Mouse (Mus musculus) liver, embryonic 13.5 days (tissue): ENCODE data around the gene Plxdc1. TPM values are rescaled to one million over a fixed set of nuclear protein-coding genes. Genes with fewer than 3 reads are reported as not detected.

Experiments used
- ATAC-seq: fragments of 200-750 bp; cut with Nextera tagmentation; 2 replicates; pipeline ENCODE4 v1.8.0; 2017; ENCODE audit warnings: low read depth, mild to moderate bottlenecking, moderate number of reproducible peaks, moderate library complexity
- DNase-seq: peaks from one replicate; pipeline ENCODE4 v3.0.0; 2022
- H3K27ac ChIP-seq: fragments of 300-500 bp; sonication (generic); 2 replicates; pipeline ENCODE4 v1.5.1; 2015; ENCODE audit warnings: moderate library complexity, mild to moderate bottlenecking, inconsistent platforms
- H3K27me3 ChIP-seq: fragments of 300-500 bp; sonication (generic); 2 replicates; pipeline ENCODE4 v1.6.1; 2015; ENCODE audit warnings: mild to moderate bottlenecking, inconsistent platforms
- H3K36me3 ChIP-seq: fragments of 300-500 bp; sonication (generic); 2 replicates; pipeline ENCODE4 v1.6.1; 2015; ENCODE audit warnings: mild to moderate bottlenecking, inconsistent platforms
- H3K4me1 ChIP-seq: fragments of 300-500 bp; sonication (generic); replicated peaks from 2 replicates; pipeline ENCODE4 v1.6.1; 2015; ENCODE audit warnings: inconsistent platforms
- H3K4me2 ChIP-seq: fragments of 300-500 bp; sonication (generic); 2 replicates; pipeline ENCODE4 v1.6.1; 2015; ENCODE audit warnings: inconsistent platforms, mild to moderate bottlenecking, moderate library complexity
- H3K4me3 ChIP-seq: fragments of 300-500 bp; sonication (generic); replicated peaks from 2 replicates; pipeline ENCODE4 v1.5.1; 2015; ENCODE audit warnings: mild to moderate bottlenecking, inconsistent platforms
- H3K9ac ChIP-seq: fragments of 300-500 bp; sonication (generic); 2 replicates; pipeline ENCODE4 v1.6.1; 2015; ENCODE audit warnings: mild to moderate bottlenecking, inconsistent platforms
- H3K9me3 ChIP-seq: fragments of 300-500 bp; sonication (generic); replicated peaks from 2 replicates; pipeline ENCODE4 v1.6.1; 2016; ENCODE audit warnings: inconsistent platforms
- WGBS: fragments of 180-500 bp; shearing (Covaris S2); methylation state at CpG from one replicate; pipeline ENCODE4 v1.1.7; 2015; ENCODE audit not compliant: insufficient replicate concordance; 5-methylcytosine and 5-hydroxymethylcytosine counted together
- polyA plus RNA-seq: library from polyadenylated mRNA; unstranded; fragments of >200 nt; fragmentation: Nextera tagmentation; extraction: Ambion mirVana; gene quantifications from 2 replicates; pipeline ENCODE4 v1.2.1, GENCODE M21; 2015

Gene Plxdc1
- polyA plus RNA-seq, 1 experiment from 2014 or later = 0.58 TPM

- Histone ChIP-seq H3K36me3 (no peaks in the 10 kb centered on the region), H3K27ac (no peak overlapping the region), H3K4me1 (peaks cover 73% of the 10 kb centered on the region), H3K9me3 (no peaks in the 10 kb centered on the region), H3K4me2 (no peak overlapping the region), H3K27me3 (peaks cover 72% of the 10 kb centered on the region), H3K9ac (no peak overlapping the region), H3K4me3 (no peak overlapping the region)
- WGBS = 20% methylated on average over 7 of the region's 7 CpGs
- ATAC-seq = no peak
- no peak for DNase-seq
Observed at GRCm38 (mm10) chr11:97998898-97999608, 12.8 kb upstream of the Plxdc1 start.

- H3K9me3 ChIP-seq = no peaks in the 10 kb centered on the region
- ATAC-seq (no peak), DNase-seq (no peak)
- 69% methylated on average over 11 of the region's 11 CpGs for WGBS
- H3K27me3 ChIP-seq = peaks cover 63% of the 10 kb centered on the region
- H3K4me2 ChIP-seq = no peak overlapping the region
- H3K27ac ChIP-seq = peak overlapping the region; percentile 47; the same call in 1 of the 2 replicates
- H3K36me3 ChIP-seq = no peaks in the 10 kb centered on the region
- H3K9ac ChIP-seq = no peak overlapping the region
- no peak overlapping the region for H3K4me3 ChIP-seq
- peaks cover 71% of the 10 kb centered on the region for H3K4me1 ChIP-seq
Observed at GRCm38 (mm10) chr11:97998074-97998793, 12.0 kb upstream of the Plxdc1 start.

DNA sequence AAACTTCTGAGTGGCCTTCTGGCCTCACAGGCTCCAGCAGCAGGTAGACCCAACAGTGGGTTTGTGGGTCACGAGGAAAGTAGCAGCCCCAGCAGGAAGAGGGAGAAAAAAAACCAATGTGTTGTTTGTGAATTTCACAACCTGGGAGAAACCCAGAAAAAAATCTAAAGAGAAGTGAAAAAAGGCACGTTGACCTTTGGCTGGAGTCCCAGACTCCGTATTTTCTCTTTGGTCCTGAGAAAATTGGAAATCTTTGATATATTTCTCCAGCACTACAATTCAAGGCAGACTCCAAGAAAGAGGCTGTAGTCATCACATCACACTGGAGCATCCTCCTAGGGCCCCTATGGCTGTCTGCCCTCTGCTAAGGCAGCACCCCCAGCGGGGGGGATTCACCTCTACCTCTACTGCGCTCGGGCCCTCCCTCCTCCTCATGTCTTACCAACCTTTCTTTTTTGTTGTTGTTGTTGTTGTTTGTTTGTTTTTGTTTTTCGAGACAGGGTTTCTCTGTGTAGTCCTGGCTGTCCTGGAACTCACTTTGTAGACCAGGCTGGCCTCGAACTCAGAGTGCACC lies 11.2 kb upstream of the Plxdc1 start:
- ATAC-seq = no peak
- no peaks in the 10 kb centered on the region for H3K36me3 ChIP-seq
- 58% methylated on average over 8 of the region's 8 CpGs for WGBS
- peaks cover 58% of the 10 kb centered on the region for H3K27me3 ChIP-seq
- no peak overlapping the region for H3K4me3 ChIP-seq
- H3K9me3 ChIP-seq = no peaks in the 10 kb centered on the region
- no peak overlapping the region for H3K4me2 ChIP-seq
- DNase-seq = no peak
- H3K27ac ChIP-seq = peak overlapping the region; percentile 47; the same call in 1 of the 2 replicates
- no peak overlapping the region for H3K9ac ChIP-seq
- H3K4me1 ChIP-seq = peaks cover 64% of the 10 kb centered on the region

- Histone ChIP-seq H3K9ac (no peak overlapping the region), H3K27me3 (peaks cover 50% of the 10 kb centered on the region), H3K4me2 (no peak overlapping the region), H3K4me1 (peaks cover 59% of the 10 kb centered on the region), H3K4me3 (no peak overlapping the region), H3K36me3 (no peaks in the 10 kb centered on the region), H3K27ac (0 out of 2 replicates have a peak overlapping the region, but pooled peaks have one; percentile 47), H3K9me3 (no peaks in the 10 kb centered on the region)
- DNase-seq (no peak), ATAC-seq (no peak)
- WGBS = 48% methylated on average over 1 of the region's 1 CpGs
Observed at GRCm38 (mm10) chr11:97996691-97997090, 10.4 kb upstream of the Plxdc1 start.

GRCm38 (mm10) chr11:97995564-97996288 lies 9.5 kb upstream of the Plxdc1 start, which contains the start of gene Arl5c:
TSS of gene Arl5c (minus strand) at chr11:97996181.
- ATAC-seq = peak; percentile 41; the same call in 1 of the 2 replicates
- H3K27ac ChIP-seq = peak within 1 kb of the TSS; percentile 47; the same call in 1 of the 2 replicates
- H3K4me3 ChIP-seq = peak within 1 kb of the TSS; percentile 46
- peak within 1 kb of the TSS; percentile 49 for H3K9ac ChIP-seq
- H3K4me2 ChIP-seq = peak within 1 kb of the TSS; percentile 67
- WGBS = 1% methylated on average over 26 of the region's 26 CpGs
- no peaks in the 10 kb centered on the region for H3K9me3 ChIP-seq
- peaks cover 40% of the 10 kb centered on the region for H3K27me3 ChIP-seq
- peaks cover 57% of the 10 kb centered on the region for H3K4me1 ChIP-seq
- H3K36me3 ChIP-seq = no peaks in the 10 kb centered on the region
- DNase-seq = peak; percentile 27

DNA sequence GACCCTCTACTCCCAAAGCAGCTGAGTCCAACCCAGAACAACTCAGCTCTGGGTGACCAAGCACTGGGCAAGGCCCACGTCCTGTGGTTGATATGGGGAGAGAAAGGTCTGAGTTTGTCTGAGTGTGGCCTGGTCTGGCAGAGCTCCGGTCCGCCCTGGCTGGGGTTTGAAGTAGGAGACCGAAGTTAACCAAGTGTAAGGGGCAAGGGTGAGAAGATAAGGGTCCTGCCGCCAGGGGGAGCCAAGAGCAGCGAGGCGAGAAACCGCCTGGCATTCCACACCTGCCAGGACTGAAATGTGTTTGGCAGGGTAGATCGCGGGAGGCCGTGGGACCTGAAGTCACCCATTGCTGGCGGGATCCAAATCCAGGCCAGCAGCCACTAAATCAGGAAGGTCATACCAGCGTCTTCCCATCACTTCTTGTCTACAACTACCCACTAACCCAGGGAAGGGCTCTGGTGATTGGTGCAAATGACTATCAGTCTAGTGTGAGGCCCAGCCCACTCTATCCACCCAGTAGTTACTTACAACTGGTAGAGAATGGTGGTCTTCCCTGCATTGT lies 8.4 kb upstream of the Plxdc1 start:
- H3K9me3 ChIP-seq = no peaks in the 10 kb centered on the region
- 1% methylated on average over 13 of the region's 13 CpGs for WGBS
- peak; percentile 70 for DNase-seq
- H3K27ac ChIP-seq = no peak overlapping the region
- H3K9ac ChIP-seq = peak overlapping the region; percentile 49
- peaks cover 35% of the 10 kb centered on the region for H3K27me3 ChIP-seq
- H3K4me3 ChIP-seq = peak overlapping the region; percentile 46
- peak overlapping the region; percentile 67 for H3K4me2 ChIP-seq
- ATAC-seq = peak; percentile 71
- no peaks in the 10 kb centered on the region for H3K36me3 ChIP-seq
- H3K4me1 ChIP-seq = peaks cover 60% of the 10 kb centered on the region

DNA sequence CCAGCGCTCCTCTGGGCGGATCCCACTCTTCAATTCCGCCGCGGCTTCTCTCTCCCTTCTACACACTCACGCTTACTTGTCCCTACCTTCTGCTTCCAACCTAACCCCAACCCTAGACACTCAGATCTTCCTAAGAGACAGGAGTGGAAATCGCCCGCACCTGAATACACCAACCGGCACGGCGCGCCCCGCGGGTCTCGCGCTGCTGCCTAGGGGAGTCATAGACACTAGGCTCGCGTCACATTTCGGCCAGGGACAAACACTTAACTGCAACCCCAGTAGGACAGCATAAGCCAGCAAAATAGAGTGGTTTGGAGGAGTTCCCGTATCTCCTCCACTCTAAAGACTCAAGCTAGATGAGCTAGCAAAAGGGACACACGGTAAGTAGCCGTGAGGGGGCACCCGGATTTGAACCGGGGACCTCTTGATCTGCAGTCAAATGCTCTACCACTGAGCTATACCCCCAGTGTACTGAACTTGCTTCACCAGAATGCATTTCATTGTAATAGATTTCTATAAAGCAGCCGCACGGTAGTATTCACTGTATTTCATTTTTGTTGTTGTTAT lies 2.4 kb upstream of the Plxdc1 start:
- Histone ChIP-seq H3K4me1 (peaks cover 41% of the 10 kb centered on the region), H3K9ac (peak overlapping the region; percentile 85), H3K4me2 (peak overlapping the region; percentile 91), H3K9me3 (no peaks in the 10 kb centered on the region), H3K27ac (peak overlapping the region; percentile 91), H3K27me3 (peaks cover 44% of the 10 kb centered on the region), H3K36me3 (no peaks in the 10 kb centered on the region), H3K4me3 (peak overlapping the region; percentile 86)
- WGBS = under 1% methylated on average over 26 of the region's 26 CpGs
- ATAC-seq (peak; percentile 83), DNase-seq (peak; percentile 84)

DNA sequence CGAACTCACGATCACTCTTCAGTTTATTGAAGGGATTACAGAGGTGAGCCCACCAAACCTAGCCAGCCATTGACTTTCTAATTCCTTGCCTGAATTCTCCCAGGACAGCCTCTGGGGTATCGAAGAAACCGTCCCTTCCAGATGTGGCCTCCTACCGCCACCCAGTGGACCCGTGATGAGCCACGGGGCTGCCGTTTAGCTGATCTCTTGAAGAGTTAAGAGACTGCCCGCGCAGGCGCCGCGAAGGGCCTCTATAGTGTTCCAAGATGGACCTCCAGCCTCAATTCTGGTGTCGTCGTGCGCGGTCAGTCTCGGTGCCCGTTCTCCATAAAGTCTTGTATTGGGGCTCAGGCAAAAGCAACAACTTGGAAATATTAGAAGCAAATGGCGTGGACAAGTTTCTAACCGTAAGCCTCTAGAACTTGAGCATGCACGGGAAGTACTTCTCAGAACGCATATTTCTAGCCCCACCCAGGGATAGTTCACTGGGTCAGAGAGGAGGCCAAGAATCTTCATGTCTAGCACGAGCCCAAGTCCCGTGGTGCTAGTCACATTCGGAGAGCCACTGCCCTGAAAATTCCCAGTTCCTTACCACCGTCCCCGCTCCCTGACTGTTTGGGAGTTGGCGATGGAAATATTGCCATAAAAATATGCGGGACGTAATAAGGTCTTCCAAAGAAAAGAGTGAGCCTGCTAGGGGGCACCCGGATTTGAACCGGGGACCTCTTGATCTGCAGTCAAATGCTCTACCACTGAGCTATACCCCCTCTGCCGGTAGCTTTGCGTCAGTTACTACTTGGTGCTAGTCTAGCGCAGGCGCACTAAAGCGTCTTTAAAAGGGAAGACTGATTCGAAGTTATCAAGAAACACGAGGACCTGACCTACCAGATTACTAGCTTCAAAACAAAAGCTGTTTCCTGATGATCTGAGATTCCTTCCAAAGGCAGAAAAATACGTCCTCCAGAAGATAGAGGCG lies 1.6 kb upstream of the Plxdc1 start:
- Histone ChIP-seq H3K4me2 (peak overlapping the region; percentile 91), H3K9me3 (no peaks in the 10 kb centered on the region), H3K4me3 (peak overlapping the region; percentile 86), H3K9ac (peak overlapping the region; percentile 85), H3K27ac (peak overlapping the region; percentile 91), H3K4me1 (peaks cover 41% of the 10 kb centered on the region), H3K27me3 (peaks cover 47% of the 10 kb centered on the region), H3K36me3 (no peaks in the 10 kb centered on the region)
- under 1% methylated on average over 42 of the region's 42 CpGs for WGBS
- DNase-seq (peak; percentile 84), ATAC-seq (peak; percentile 73)

DNA sequence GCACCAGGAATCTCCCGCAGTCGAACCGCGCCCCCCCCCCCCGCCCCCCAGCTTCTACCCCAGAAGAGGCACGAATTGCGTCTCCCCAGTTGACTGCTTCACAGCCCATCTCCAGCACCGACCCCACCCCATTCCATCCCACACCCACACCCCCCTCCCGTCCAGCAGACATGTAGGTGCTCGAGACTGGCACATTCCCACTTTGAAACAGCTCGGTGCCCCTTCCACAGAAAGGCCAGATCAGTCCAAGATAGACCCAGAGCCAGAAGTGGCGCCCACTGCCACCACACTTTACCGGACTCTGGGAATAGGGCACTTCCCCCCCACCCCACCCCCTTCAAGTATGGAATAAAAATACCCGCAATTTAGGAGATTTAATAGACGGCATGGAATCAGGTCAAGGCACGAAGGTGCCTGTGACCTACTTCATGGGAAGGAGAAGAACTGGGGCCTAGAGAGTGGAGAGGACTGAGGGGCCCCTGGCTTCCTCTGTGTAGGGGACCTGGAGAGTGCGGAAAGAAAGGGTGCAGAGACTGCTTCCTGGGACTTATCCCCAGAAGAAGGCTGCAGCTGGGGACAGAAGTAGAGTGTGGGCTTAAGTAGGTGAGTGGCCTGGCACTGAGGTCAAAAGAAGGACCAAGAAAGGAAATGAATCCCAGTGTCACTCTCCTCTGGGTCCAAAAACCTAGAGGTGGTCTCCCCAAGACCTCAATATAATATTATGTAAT lies 658 bp upstream of the Plxdc1 start:
- Histone ChIP-seq H3K36me3 (no peaks in the 10 kb centered on the region), H3K27me3 (peaks cover 47% of the 10 kb centered on the region), H3K9ac (peak overlapping the region; percentile 71; the same call in 1 of the 2 replicates), H3K27ac (no peak overlapping the region), H3K4me3 (peak overlapping the region; percentile 86), H3K4me1 (peaks cover 41% of the 10 kb centered on the region), H3K4me2 (peak overlapping the region; percentile 91), H3K9me3 (no peaks in the 10 kb centered on the region)
- DNase-seq (no peak), ATAC-seq (no peak)
- WGBS = 28% methylated on average over 17 of the region's 17 CpGs
